Mouse (Mus musculus): Measurements from ENCODE around the gene Etnk1. TPM values are rescaled to one million over a fixed set of nuclear protein-coding genes. Genes with fewer than 3 reads are reported as not detected.
"Not testable (repeated sequence)": the region's sequence is repeated elsewhere in the genome, so short reads cannot be mapped to it uniquely, and the experiment has no call there.

Etnk1 gene
- polyA plus RNA-seq, 1 experiment from 2014 or later = 43.8 TPM

GRCm38 (mm10) chr6:143140884-143141283 is 26.1 kb upstream of the Etnk1 start:
- H3K4me2 ChIP-seq = no peak overlapping the region
- peaks cover 8% of the 10 kb centered on the region; the same call in 1 of the 2 replicates for H3K4me1 ChIP-seq (replicated peaks)
- 88% methylated on average over 9 of the region's 9 CpGs for WGBS
- H3K27me3 ChIP-seq = no peaks in the 10 kb centered on the region
- H3K9ac ChIP-seq = no peak overlapping the region
- no peak for ATAC-seq (ENCODE audit: low FRiP score, low read depth)
- no peaks in the 10 kb centered on the region for H3K9me3 ChIP-seq
- H3K4me3 ChIP-seq = no peak overlapping the region
- no peaks in the 10 kb centered on the region for H3K36me3 ChIP-seq
- H3K27ac ChIP-seq (replicated peaks) = no peak overlapping the region

DNA sequence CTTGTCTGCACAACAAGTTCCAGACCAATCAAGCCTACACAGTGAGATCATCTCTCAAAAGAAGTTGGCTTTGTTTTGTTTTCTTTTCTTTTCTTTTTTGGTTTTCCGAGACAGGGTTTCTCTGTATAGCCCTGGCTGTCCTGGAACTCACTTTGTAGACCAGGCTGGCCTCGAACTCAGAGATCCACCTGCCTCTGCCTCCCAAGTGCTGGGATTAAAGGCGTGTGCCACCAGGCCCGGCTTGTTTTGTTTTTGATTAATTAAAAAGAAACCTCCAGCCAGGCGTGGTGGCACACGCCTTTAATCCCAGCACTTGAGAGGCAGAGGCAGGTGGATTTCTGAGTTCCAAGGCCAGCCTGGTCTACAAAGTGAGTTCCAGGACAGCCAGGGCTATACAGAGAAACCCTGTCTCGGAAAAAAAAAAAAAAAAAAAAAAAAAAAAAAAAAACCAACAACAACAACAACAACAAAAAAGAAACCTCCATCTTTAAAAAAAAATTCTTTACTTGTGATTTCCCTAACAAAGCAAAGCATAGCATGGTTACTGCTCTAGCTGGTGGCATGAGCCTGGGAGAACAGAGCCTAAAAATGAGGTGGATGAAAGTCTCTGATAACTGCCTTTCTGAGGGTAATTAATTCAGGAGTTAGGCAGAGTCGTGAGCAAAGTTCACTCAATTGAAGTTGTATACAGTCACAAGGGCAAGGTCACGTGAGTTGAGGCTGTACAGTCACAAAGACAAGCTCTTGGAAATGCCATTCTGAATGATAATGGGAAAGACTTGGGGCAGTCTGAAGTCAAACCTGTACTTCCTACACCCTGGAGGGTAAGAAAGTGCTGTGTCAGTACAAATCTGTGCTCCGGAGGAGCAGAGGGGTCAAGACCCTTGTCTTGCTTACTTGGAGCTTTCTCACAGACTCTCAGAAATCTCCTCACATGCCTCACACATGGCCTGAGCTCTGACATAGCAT is 25.1 kb upstream of the Etnk1 start:
- not testable (repeated sequence) for H3K36me3 ChIP-seq; H3K27me3 ChIP-seq; H3K4me3 ChIP-seq; H3K4me2 ChIP-seq; H3K27ac ChIP-seq (replicated peaks); H3K4me1 ChIP-seq (replicated peaks); H3K9ac ChIP-seq; H3K9me3 ChIP-seq; ATAC-seq (ENCODE audit: low FRiP score, low read depth)
- WGBS = 71% methylated on average over 10 of the region's 10 CpGs

- Histone ChIP-seq H3K9me3 (no peaks in the 10 kb centered on the region), H3K4me2 (no peak overlapping the region), H3K4me3 (no peak overlapping the region), H3K36me3 (no peaks in the 10 kb centered on the region), H3K4me1 (replicated peaks) (peaks cover 8% of the 10 kb centered on the region; the same call in 1 of the 2 replicates), H3K9ac (no peak overlapping the region), H3K27ac (replicated peaks) (no peak overlapping the region), H3K27me3 (no peaks in the 10 kb centered on the region)
- WGBS = 91% methylated on average over 4 of the region's 4 CpGs
- no peak for ATAC-seq (ENCODE audit: low FRiP score, low read depth)
These were observed 24.2 kb upstream of the Etnk1 start for GRCm38 (mm10) chr6:143142861-143143260.

DNA sequence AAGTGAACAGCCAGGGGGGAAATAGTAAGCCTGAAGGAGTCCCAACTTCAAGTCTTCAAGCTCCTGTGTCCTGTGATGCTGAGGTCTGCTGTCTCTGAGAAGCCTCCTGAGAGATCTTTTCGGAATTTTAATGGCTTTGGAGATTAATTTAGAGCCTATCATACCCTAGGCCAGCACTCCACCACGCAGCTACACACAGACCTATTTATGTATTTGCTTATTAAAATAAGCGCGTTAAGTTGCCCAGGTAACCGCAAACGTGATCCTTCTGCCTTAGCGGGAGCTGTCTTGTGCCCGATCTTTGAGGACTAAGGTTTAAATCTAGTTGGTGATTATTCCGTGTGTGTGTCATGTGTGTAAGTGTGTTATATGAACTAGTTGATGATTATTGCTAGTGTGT is 23.7 kb upstream of the Etnk1 start:
- Histone ChIP-seq H3K9ac (no peak overlapping the region), H3K9me3 (no peaks in the 10 kb centered on the region), H3K27ac (replicated peaks) (no peak overlapping the region), H3K4me2 (peak overlapping the region; percentile 73), H3K4me1 (replicated peaks) (peaks cover 8% of the 10 kb centered on the region; the same call in 1 of the 2 replicates), H3K27me3 (no peaks in the 10 kb centered on the region), H3K36me3 (no peaks in the 10 kb centered on the region), H3K4me3 (peak overlapping the region; percentile 42)
- no peak for ATAC-seq (ENCODE audit: low FRiP score, low read depth)
- WGBS = 78% methylated on average over 9 of the region's 9 CpGs

- ATAC-seq (ENCODE audit: low FRiP score, low read depth) = peak; percentile 61; the same call in 1 of the 2 replicates
- peak overlapping the region; percentile 33; the same call in 1 of the 2 replicates for H3K9ac ChIP-seq
- no peaks in the 10 kb centered on the region for H3K36me3 ChIP-seq
- H3K4me3 ChIP-seq = peak overlapping the region; percentile 42
- H3K27ac ChIP-seq (replicated peaks) = no peak overlapping the region
- no peaks in the 10 kb centered on the region for H3K9me3 ChIP-seq
- peak overlapping the region; percentile 73 for H3K4me2 ChIP-seq
- no peaks in the 10 kb centered on the region for H3K27me3 ChIP-seq
- peaks cover 8% of the 10 kb centered on the region; the same call in 1 of the 2 replicates for H3K4me1 ChIP-seq (replicated peaks)
- WGBS = 20% methylated on average over 19 of the region's 19 CpGs
These were observed 23.2 kb upstream of the Etnk1 start for GRCm38 (mm10) chr6:143143775-143144273.

GRCm38 (mm10) chr6:143144556-143144955 is 22.5 kb upstream of the Etnk1 start:
- H3K4me2 ChIP-seq = no peak overlapping the region
- H3K27me3 ChIP-seq = no peaks in the 10 kb centered on the region
- ATAC-seq (ENCODE audit: low FRiP score, low read depth) = no peak
- H3K9ac ChIP-seq = no peak overlapping the region
- no peaks in the 10 kb centered on the region for H3K36me3 ChIP-seq
- no peaks in the 10 kb centered on the region for H3K9me3 ChIP-seq
- H3K4me3 ChIP-seq = no peak overlapping the region
- 84% methylated on average over 2 of the region's 2 CpGs for WGBS
- no peak overlapping the region for H3K27ac ChIP-seq (replicated peaks)
- peaks cover 8% of the 10 kb centered on the region; the same call in 1 of the 2 replicates for H3K4me1 ChIP-seq (replicated peaks)

DNA sequence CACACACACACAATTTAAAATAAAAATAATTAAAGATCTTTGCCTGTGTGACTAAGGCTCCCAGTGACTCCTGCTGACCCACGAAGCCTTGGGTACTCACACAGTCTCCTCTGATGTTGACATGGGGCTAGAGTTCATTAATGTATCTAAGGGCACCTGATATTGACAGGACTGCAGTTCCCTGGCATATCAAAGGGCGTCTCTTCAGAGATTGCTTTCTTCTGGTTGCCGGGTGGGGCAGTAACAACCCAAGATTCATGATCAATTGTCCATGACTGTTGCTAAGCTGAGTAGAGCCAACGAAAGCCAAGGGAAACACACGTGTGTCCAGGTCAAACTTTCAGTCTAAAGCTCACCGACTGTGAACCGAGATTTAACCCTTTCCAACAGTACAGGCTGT is 22.0 kb upstream of the Etnk1 start:
- Histone ChIP-seq H3K4me3 (no peak overlapping the region), H3K4me1 (replicated peaks) (peaks cover 8% of the 10 kb centered on the region; the same call in 1 of the 2 replicates), H3K27ac (replicated peaks) (no peak overlapping the region), H3K9me3 (no peaks in the 10 kb centered on the region), H3K27me3 (no peaks in the 10 kb centered on the region), H3K9ac (no peak overlapping the region), H3K36me3 (no peaks in the 10 kb centered on the region), H3K4me2 (no peak overlapping the region)
- 55% methylated on average over 7 of the region's 7 CpGs for WGBS
- ATAC-seq (ENCODE audit: low FRiP score, low read depth) = no peak

GRCm38 (mm10) chr6:143146756-143147155 is 20.3 kb upstream of the Etnk1 start:
- peaks cover 8% of the 10 kb centered on the region; the same call in 1 of the 2 replicates for H3K4me1 ChIP-seq (replicated peaks)
- no peaks in the 10 kb centered on the region for H3K36me3 ChIP-seq
- no peaks in the 10 kb centered on the region for H3K27me3 ChIP-seq
- no peak overlapping the region for H3K27ac ChIP-seq (replicated peaks)
- no peak overlapping the region for H3K4me3 ChIP-seq
- H3K9me3 ChIP-seq = no peaks in the 10 kb centered on the region
- ATAC-seq (ENCODE audit: low FRiP score, low read depth) = no peak
- no peak overlapping the region for H3K9ac ChIP-seq
- 66% methylated on average over 8 of the region's 8 CpGs for WGBS
- no peak overlapping the region for H3K4me2 ChIP-seq

- ATAC-seq (ENCODE audit: low FRiP score, low read depth) = no peak
- Histone ChIP-seq H3K36me3 (no peaks in the 10 kb centered on the region), H3K9ac (no peak overlapping the region), H3K4me2 (no peak overlapping the region), H3K27ac (replicated peaks) (no peak overlapping the region), H3K27me3 (no peaks in the 10 kb centered on the region), H3K4me1 (replicated peaks) (peaks cover 10% of the 10 kb centered on the region; the same call in 1 of the 2 replicates), H3K4me3 (no peak overlapping the region), H3K9me3 (no peaks in the 10 kb centered on the region)
These were observed 18.2 kb upstream of the Etnk1 start for GRCm38 (mm10) chr6:143148868-143149267.

- ATAC-seq (ENCODE audit: low FRiP score, low read depth) = no peak
- H3K4me3 ChIP-seq = no peak overlapping the region
- 64% methylated on average over 5 of the region's 5 CpGs for WGBS
- no peak overlapping the region for H3K27ac ChIP-seq (replicated peaks)
- no peak overlapping the region for H3K4me2 ChIP-seq
- H3K4me1 ChIP-seq (replicated peaks) = peaks cover 6% of the 10 kb centered on the region; the same call in 1 of the 2 replicates
- no peaks in the 10 kb centered on the region for H3K27me3 ChIP-seq
- H3K36me3 ChIP-seq = no peaks in the 10 kb centered on the region
- H3K9me3 ChIP-seq = no peaks in the 10 kb centered on the region
- no peak overlapping the region for H3K9ac ChIP-seq
These were observed 17.2 kb upstream of the Etnk1 start for GRCm38 (mm10) chr6:143149766-143150291.

- H3K36me3 ChIP-seq; H3K4me2 ChIP-seq; H3K27ac ChIP-seq (replicated peaks); H3K9ac ChIP-seq; H3K27me3 ChIP-seq; H3K9me3 ChIP-seq; ATAC-seq (ENCODE audit: low FRiP score, low read depth); H3K4me1 ChIP-seq (replicated peaks); H3K4me3 ChIP-seq: not testable (repeated sequence)
- WGBS = 83% methylated on average over 10 of the region's 10 CpGs
These were observed 15.7 kb upstream of the Etnk1 start for GRCm38 (mm10) chr6:143151081-143151995.
